Mouse (Mus musculus): ENCODE measurements at regions not wholly inside any gene's neighbourhood (a gene's known extent, or its start where the extent isn't known, plus 50 kb on each side); places are given as distances from the start of the nearest gene placed in this dataset.
"Not testable (repeated sequence)": the region's sequence is repeated elsewhere in the genome, so short reads cannot be mapped to it uniquely, and the experiment has no call there.

DNA sequence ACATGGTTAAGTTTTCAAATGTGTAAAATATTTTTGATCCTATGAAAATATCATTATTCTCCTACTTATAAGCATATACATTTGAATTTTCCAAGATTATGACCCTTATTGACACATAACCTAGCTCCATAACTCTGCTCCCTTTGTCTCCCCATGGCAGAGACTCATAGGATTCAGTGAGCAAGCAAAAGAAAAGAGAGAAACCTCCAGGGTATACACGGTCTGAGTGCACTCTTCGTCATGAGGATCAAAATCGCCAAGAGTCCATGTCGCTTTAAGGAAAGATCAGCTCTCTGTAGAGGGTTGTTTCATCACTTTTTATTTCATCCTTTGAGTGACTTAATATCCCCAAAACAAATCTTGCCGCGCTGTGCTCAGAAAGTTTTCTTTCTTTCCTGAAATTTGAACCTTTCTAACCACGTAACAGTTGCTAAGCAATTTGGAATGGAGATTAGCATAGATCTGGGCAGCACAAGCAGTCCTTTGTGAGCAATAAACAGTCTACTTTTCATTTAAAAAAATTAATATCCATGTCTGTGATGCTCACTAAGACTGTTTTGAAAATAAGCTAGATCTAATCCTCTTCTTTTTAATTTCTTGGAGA is 1158.0 kb downstream of the A830018L16Rik start:
- no peak for DNase-seq (ENCODE audit: low spot score in 2 of 2)

DNA sequence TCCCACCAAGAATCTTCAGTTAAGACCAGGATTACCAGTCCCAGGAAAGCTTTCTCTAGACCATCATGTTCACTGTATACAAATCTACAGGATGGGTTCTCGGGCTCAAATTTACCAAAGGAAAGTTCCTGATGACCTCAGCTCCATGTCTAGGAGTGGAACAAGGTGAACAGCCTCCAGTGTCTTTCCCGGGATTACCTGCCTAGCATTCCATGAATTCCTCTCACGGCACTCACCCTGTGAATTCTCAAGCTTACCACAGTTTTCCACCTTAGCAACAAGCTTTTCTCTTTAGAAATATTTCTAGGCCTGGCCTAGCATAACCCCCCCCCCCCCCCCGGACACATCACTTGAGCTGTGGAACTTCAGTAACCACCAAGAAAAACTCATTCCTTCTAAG is 1158.9 kb downstream of the A830018L16Rik start:
- no peak for DNase-seq (ENCODE audit: low spot score in 2 of 2)

DNA sequence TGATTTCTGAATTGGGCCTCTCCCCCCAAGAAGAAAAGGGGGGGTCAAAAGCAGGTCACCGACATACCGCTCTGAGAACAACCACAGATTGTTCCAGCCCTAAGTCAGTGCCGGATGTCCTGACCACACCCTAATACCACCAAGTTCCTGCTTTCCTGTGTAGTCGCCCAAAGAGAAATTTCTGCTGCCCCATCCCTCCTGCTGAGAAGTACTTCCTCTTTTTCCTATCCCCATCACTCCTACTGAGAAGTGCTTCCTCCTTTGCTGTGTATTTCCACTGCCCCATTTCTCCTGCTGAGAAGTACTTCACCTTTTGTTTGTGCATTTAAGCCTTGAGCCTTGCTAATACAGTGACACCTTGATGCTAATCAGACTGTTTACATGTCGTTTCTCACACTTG is 1160.4 kb downstream of the A830018L16Rik start:
- no peak for DNase-seq (ENCODE audit: low spot score in 2 of 2)

DNA sequence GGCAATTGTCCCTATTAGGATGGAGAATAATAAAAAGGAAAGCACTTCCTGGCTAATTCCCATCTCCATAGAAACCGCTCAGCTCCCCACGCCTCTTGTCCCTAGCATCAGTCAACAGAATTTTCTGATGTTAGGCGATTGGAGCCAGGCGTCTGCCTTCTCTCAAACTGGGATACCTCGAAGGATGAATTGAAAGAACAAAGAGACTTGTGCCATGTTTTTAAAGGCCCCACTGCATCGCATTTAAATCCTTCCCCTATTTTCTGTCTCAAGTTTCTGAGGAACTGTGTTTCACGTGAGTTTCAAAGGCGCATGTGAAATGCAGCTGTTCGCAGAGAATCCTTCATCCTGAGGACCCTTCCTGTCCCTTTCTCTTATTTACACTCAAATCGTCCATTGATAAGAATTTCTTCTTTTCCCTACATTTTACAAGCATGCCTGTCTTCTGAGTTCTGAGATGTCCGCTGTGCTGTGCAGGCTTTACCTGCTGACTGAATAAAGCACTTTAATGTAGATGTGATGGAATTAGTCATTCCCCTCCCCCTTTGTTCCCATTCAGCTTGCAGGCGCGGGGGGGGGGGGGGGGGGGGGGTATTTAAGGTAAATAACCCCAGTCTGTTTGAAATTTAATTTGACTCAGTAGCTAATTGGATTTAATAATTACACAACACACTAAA is 1163.3 kb downstream of the A830018L16Rik start:
- no peak for DNase-seq (ENCODE audit: low spot score in 2 of 2)

DNA sequence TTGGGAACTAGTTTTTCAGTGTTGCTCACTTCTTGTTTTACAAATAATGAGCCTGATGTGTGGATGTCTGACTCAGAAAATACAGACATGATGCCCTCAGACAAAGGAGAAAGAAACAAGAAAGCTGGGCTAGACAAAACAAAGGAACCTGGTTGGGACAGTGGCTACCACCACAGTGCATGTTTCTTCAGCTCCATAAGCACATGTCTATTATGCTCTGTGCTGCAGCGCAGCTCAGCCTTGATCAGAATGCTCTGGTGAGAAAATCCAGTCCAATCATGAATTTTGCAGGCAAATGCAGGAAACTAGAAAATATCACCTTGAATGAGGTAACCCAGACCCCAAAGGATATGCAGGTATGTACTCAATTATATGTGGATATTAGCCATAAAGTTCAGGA is 1164.1 kb downstream of the A830018L16Rik start:
- no peak for DNase-seq (ENCODE audit: low spot score in 2 of 2)

DNA sequence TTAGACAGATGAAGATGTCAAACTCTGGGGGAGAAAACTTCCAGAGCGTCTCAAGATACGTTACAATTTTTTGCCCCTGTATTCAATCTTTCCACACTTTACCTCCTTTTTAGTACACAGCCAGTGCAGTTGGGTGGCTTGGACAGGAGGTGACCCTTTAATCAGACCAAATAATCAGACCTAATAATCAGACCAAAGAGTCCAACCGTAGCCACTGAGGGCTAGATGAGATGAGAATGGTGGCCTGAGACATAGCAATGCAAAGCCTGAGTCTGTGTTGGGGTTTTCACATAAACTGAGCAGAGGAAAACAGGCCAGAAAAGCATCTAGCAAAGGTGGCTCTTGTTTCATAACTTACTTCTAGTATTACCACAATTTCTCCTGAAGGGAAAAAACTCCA is 1169.1 kb downstream of the A830018L16Rik start:
- no peak for DNase-seq (ENCODE audit: low spot score in 2 of 2)

DNA sequence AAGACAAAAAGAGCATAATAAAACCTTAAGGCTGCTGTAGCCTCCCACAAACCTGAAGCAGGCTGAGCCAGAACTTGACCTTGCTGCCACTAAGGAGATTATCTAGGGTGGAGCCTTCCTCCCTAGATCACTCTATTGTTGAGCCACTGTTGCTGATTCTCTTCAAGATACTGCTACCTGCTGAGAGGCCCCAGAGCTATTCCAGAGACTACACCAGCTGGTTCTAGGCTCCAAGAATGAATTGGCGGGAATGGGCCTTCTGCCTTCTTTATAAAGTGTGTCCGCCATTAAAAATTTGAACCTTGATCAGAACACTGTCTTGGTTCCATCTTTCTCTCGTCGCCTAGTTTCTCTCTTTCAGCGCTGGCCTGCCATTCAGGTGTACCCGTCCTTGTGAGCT is 1173.1 kb downstream of the A830018L16Rik start:
- not testable (repeated sequence) for DNase-seq (ENCODE audit: low spot score in 2 of 2)

DNA sequence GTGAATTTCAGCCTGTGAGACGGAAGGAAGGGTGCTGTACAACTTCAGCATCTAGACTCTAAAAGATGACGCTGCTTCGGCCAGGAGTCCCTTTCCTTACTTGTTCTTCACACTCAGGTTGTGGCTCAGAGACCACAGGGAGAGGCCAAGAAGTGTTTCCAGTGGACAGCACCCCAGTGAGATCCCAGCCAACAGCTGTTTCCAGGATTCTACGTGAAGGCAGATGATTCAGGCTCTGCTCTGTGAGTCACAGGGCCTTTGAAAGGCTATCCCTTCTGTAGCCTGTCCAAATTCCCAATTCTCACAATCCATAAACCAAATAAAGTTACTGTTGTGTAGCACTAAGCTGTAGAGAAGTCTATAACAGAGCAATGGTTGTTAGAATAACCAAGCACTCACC is 1198.2 kb downstream of the A830018L16Rik start:
- DNase-seq (ENCODE audit: low spot score in 2 of 2), result no peak

DNA sequence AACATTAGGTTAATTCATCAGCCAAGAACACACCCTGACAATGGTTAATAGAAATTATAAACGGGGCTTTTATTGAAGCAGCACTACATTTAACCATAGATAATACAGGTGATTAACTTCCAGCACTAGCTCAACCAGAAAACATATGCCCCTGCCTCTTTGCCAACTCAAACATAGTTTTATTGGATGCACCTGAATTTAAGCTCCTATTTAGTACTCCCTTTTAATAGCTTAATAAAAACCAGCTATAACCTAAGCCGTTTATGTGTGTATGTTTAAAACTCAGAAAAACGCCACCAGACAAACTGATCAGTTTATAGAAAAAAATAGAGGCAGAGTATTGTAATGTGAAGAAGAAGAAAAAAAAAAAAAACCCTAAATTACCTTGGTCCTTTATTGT is 1201.4 kb downstream of the A830018L16Rik start:
- DNase-seq (ENCODE audit: low spot score in 2 of 2), result no peak

DNA sequence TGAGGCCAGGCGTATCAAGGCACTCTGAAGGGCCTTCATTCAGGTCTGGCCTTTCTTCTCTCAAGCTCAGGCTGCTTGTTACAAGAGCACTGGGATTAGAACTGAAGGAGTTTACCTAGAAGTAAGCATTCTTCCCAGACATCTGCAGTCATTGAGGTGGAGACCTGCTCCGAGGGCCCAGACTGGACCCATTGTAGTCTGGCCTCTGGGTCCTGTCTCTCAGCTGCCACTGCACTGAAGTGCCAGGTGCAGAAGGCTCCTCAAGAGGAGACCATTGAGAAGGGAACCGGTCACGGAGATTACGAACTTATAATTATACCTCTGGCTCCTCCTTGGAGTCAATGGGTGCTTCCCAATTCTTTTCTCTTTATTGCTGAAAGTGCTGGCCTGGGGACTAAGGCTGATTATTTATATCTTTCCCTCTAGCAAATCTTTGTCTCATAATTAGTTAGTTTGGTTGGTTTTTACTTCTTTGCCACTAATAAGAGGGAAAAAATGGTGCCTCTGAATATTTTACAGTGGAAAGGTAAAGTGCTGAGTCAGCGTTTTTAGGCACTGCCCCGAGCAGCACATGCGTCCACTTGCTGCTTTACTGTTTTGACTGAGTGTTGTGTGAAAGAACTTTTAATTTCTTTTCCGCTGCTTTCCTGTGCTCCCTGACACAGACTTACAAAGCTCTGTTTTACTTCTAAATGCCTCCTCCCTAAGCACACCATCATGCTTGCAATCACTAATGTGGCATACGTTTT is 1202.0 kb downstream of the A830018L16Rik start:
- DNase-seq (ENCODE audit: low spot score in 2 of 2), result no peak

DNA sequence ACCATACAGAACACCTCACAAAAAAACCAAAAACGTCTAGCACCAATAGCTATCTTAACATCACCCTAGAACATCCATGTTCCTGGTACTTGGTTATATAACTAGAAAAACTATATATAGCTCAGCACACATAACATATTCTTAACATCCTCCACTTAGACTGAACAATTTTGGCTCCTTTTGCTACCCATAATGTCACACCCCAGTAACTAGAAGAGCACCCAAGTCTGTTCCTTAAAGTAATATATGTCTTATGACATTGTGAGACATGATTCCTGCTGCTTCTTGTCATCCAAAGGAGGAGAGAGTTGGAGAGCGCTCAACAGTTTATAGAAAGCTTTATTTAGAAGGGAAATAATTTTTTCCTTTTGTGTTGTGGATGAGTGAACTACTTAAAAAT is 1206.1 kb downstream of the A830018L16Rik start:
- DNase-seq (ENCODE audit: low spot score in 2 of 2), result no peak

DNA sequence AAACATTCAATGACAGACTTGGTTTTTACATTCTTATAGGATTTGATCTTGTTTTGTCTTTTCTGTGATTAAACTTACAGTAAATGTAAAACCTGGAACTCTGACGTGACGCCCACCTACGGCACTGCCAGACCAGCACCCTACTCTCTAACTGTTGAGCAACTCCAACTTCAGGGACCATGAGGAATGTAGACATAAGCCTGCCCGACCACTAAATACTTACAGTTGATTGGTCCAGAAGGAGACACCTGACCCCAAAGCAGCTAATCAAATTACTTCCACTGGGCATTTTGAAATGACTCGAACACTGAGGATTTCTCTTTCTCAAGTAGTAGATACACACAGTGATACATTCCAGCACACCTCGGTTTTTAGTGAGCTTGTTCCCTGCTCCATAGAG is 1206.9 kb downstream of the A830018L16Rik start:
- no peak for DNase-seq (ENCODE audit: low spot score in 2 of 2)

DNA sequence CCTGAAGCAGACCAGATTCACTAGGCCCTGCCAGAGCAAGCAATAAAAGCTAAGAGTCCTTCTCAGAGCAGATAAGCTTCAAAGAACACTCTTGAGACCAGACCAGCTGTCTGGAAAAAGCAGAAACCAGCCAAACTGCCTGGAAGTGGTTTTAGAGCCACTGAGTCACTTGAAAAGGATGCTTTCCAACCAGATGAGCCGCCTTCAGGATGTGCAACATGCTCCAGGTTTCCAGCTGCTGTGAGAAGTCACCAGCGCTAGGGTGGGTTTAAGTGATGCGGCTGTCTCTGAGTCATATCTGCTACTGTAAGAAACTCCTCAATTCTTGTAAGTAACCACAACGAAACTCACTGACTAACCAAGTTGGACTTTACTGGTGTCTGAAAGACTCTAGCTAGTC is 1209.3 kb downstream of the A830018L16Rik start:
- no peak for DNase-seq (ENCODE audit: low spot score in 2 of 2)

DNA sequence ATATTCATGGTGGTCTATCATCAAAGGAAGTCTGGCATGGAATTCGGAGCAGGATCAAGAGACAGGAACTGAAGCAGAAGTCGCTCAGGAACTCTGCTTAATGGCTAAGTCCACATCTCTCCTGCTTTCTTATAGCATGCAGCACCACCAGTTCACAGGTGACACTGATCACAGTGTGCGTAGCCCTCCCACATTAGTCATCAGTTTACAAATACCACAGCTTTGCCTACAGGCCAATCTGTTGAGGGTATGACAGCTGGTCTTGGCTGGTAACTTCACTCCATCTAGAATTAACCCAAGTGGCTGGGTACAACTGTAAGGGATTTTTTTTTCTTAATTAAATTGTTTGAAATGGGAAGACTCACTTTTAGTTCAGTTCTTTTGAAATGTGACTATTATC is 1219.1 kb downstream of the A830018L16Rik start:
- DNase-seq (ENCODE audit: low spot score in 2 of 2), result no peak

DNA sequence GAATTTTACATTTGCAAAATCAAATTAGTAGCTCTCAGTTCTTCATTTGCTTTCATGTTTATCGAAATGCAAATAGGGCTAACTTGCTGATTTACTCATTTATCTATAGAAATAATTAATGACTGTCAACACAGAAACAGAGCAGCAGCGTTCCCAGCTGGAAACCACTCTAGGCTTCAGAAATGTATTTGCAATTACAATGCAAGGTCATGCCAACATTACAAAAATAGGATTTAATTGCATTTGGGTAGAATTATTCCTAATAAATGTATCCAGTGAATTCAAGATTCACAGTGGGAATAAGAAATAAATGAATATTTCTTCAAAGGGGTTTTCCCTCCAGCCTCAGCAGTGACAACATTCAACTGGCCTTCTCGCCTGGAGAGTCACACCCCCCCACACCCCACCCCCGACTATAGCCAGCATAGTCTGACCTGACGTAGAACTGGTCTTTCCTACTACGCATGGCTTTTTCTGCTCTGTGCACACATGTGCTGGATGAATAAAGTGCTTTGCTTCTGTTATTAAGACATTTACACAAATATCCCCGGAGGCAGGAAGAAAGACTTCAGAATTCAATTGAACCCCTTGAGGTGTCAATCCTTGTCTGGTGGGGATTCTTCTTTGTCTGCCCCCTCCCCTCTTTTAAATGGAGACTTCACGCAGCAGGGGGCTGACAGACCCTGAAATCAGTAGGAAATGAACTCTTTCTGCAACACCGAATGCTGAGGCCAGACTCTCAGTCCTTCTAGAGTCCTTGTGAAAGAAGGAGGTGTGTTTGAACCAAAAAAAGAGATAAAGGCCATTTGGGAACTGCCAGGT is 1222.6 kb downstream of the A830018L16Rik start:
- no peak for DNase-seq (ENCODE audit: low spot score in 2 of 2)

DNA sequence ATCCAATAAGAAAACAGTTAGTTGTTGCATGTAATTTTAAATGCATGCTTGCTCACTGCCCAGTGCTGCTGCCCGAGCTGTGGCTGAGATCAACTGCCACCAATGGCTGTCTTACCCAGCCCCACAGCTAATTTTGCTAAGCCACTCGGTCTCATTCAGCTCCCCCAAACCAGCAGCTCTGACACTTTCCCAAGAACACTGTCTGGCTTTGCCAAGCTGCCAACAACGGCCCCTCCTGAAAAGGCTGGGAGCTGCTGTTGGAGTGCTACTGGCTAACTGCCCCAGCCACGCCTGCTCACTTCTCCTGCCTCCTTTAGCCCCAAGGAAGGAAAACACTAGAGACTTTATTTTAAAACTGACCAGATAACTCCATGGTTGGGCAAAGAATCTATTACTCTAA is 1227.1 kb downstream of the A830018L16Rik start:
- no peak for DNase-seq (ENCODE audit: low spot score in 2 of 2)

Data from frontal cortex, postnatal 10 days (tissue).